Mouse (Mus musculus) testis, postnatal 10 days (tissue): ENCODE measurements around the gene Fkbp7.

Experiments
- DNase-seq: peaks from one replicate; pipeline ENCODE4 v3.0.0; 2021; ENCODE audit warnings: low spot score

Gene Fkbp7

GRCm38 (mm10) chr2:76672966-76673392, at the start of gene Fkbp7:
TSS of gene Fkbp7 (minus strand) at chr2:76673116.
- peak; percentile 95 for DNase-seq

GRCm38 (mm10) chr2:76719650-76720049, 46.7 kb upstream of the Fkbp7 start:
- DNase-seq = no peak

- peak; percentile 53 for DNase-seq
Observed at GRCm38 (mm10) chr2:76714984-76715383, 42.1 kb upstream of the Fkbp7 start.

GRCm38 (mm10) chr2:76708512-76708911, 35.6 kb upstream of the Fkbp7 start:
- no peak for DNase-seq

DNA sequence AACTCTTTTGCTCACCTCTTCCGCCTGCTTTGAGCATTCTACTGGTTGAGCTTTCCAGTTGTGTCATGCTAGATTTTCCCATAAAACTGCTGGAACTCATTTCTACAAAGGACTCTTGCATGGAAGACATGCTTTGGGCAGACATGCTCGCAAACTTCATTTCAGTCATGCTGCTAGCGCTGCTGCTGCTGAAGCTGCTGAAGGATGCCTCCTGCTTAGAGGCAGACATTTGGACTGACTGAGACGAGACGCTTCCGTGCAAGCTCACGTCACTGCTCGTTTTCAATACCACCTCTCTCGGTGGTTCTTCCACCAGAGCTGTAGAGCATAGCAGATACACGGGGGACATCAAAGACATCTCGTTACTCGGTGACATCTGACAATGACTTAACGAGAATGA, 32.7 kb upstream of the Fkbp7 start:
- DNase-seq = no peak

GRCm38 (mm10) chr2:76702751-76703150, 29.8 kb upstream of the Fkbp7 start:
- DNase-seq = no peak

- no peak for DNase-seq
Observed at GRCm38 (mm10) chr2:76702188-76702587, 29.3 kb upstream of the Fkbp7 start.

GRCm38 (mm10) chr2:76695290-76695689, 22.4 kb upstream of the Fkbp7 start:
- DNase-seq = no peak

GRCm38 (mm10) chr2:76693765-76694164, 20.8 kb upstream of the Fkbp7 start:
- DNase-seq = no peak

GRCm38 (mm10) chr2:76690436-76691204, 17.7 kb upstream of the Fkbp7 start:
- DNase-seq = peak; percentile 77

- DNase-seq = no peak
Observed at GRCm38 (mm10) chr2:76688162-76688561, 15.2 kb upstream of the Fkbp7 start.

DNA sequence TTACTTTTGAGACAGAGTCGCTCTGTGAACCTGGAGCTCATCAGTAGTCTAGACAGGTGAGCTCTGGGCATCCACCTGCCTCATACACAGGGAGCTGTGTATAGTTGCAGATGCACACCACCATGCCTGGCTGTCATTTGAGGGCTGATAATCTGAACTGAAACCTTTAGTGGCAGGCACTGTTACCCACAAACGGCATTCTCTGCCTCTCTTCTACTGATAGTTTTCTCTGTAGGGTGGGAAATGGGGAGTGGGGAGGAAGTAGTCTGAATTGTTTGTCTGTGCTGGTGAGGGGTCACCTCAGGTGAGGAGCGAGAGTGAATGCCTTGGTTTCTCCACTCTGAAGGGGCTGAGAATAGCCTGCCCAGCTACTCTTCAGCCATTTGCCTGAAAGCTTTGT, 14.7 kb upstream of the Fkbp7 start:
- DNase-seq = no peak

DNA sequence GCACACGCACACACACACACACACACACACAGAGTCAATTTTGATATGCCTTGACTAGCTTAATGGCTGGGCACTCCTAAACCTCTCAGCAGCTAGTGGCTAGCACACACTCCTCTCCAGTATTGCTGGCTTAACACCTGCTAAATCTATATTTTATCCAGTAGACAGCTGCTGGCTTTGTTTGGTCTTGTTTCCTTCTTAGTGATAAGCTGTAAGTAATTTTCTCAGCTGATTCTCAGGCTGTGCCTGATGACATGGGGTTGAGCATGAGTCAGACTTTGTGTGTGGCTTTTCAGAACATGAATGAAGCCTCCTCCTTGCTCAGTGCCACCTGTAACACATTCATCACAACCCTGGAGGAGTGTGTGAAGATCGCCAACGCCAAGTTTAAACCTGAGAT, 14.1 kb upstream of the Fkbp7 start:
- DNase-seq = no peak

DNA sequence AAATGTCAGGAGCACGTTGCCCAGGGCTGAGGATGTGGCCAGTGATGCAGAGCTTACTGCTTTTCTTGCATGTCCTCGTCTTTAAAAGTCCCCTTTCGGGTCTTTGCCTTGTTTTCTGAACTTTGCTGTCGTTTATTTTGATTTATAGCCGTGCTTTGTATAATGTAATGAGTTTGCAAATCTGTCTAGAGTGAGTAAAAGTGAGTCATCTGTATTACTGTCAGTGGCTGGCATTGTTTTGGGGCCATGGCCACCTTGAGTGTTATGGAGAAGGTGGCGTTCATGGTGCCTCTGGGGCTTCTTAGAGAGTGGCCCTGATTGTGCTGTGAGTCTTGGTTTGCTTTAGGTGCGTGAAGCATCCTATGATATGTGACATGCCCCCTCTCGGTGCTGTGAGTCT, 9.4 kb upstream of the Fkbp7 start:
- DNase-seq = no peak

GRCm38 (mm10) chr2:76676401-76677226, 3.7 kb upstream of the Fkbp7 start:
- DNase-seq = no peak

DNA sequence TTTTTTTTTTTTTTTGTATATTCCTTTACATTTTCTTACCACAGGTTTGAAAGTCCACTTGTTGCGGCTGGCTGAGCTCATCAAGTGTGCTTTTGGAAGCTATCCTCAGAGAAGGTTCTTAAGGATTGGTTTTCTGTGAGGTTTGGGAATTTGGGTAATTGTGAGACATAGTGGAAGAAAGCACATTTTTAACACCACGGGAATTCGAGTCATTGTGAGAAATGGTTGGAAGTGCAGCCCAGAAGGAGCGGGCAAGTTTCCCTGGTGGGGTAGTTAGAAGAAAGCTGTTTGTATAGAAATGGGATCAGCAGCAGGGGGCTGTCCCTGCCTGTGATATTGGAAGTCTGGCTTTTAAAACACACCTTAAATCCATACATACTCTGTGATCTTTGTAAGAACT, 3.0 kb upstream of the Fkbp7 start:
- DNase-seq = no peak

DNA sequence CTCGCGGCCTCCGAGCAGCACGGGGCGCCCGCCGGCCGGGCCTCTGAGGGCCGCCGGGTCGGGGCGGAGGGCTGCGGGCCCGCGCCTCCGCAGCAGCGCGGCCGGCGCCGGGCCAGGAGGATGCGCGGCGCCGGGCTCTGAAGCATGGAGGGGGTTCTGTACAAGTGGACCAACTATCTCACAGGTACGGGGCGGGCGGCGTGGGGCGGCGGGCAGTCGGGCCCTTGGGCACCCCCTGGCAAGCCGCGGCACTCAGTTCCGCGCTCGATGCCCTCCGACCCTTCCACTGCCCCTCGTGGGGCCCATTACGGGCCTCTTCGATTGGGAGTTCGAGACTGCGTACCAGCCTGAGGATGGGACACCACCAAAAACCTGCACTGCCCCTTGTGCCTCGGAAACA, 2.5 kb upstream of the Fkbp7 start:
- no peak for DNase-seq

- peak; percentile 85 for DNase-seq
Observed at GRCm38 (mm10) chr2:76674725-76675427, 2.0 kb upstream of the Fkbp7 start, which contains the start of gene Plekha3. TSS of gene Plekha3 (plus strand) at chr2:76675281.

GRCm38 (mm10) chr2:76673472-76674081, 661 bp upstream of the Fkbp7 start:
- peak; percentile 71 for DNase-seq

DNA sequence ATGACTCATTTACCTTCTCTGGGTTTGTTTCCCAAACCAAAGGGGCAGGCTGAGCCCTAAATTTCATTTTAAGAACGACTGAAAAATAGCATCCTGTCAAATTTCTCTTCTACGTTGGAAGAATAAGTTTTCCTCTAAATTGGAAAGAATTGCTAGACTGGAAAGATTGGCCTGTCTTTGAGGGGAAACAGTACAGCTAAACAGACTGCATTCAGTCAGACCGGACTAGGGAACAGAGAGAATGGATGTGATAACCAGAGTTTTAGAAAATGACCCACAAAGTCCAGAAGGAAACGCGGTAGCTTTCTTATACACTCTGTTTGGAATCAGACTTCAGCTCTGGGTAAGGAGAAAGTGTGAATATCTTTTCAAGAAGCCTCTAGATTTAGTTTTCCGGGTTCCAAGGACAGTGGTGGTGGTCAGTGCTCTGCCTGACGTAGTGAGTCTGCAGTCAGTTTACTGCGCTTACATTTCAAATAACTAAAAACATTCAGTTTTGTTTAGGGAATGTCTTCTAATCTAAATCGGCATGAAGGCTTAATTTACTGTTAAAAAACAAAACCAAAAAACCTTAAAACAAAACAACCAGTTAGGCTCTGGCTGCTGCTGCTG, 676 bp downstream of the Fkbp7 start:
- DNase-seq = no peak

DNA sequence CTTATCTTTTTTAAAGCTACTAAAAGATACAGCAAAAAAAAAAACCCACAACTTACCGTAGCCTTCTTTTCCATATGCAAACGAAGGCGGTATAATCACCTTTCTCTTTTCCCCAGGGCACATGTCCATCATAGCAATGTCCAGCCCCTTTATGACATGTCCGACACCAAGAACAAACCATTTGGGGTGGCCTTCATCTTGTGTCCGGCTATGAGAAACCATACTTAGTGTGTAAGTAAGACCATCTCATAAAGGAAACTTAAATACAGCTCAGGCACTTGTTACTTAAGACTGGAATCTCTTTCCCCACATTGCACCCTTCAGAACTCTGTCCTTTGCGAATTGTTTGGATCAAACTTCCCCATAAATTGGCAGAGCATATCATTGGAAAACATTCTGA, 1.3 kb downstream of the Fkbp7 start:
- no peak for DNase-seq

GRCm38 (mm10) chr2:76667200-76667599, 5.7 kb downstream of the Fkbp7 start:
- DNase-seq = no peak
